Mouse (Mus musculus) myocyte (in vitro differentiated cells): ENCODE data around the gene Exo1.

Source experiments
- CEBPB ChIP-seq: IDR thresholded peaks from 2 replicates; pipeline ENCODE4 v1.6.1; 2011; ENCODE audit warnings: mild to moderate bottlenecking, moderate library complexity; ENCODE audit not compliant: poor library complexity, insufficient read depth, severe bottlenecking
- E2F4 ChIP-seq: IDR thresholded peaks from one replicate; pipeline ENCODE4 v1.6.1; 2011; ENCODE audit warnings: mild to moderate bottlenecking, control low read depth, moderate library complexity; ENCODE audit not compliant: insufficient read depth
- MAX ChIP-seq: IDR thresholded peaks from one replicate; pipeline ENCODE4 v1.6.1; 2011; ENCODE audit warnings: low read depth, mild to moderate bottlenecking, control low read depth
- MYOG ChIP-seq, 3 experiments: IDR thresholded peaks; one replicate each; pipeline ENCODE4 v1.6.1; 2011; ENCODE audit warnings: control low read depth in 2 of 3, low read depth in 2 of 3, mild to moderate bottlenecking in 2 of 3; ENCODE audit not compliant: insufficient read length in 2 of 3, control insufficient read depth in 1 of 3, insufficient read depth in 1 of 3
- POLR2A ChIP-seq: IDR thresholded peaks from one replicate; pipeline ENCODE4 v1.6.1; 2011; ENCODE audit warnings: low read depth, mild to moderate bottlenecking, control low read depth, moderate library complexity; ENCODE audit not compliant: insufficient read length
- SRF ChIP-seq: IDR thresholded peaks from one replicate; pipeline ENCODE4 v1.6.1; 2011; ENCODE audit warnings: low read depth; ENCODE audit not compliant: control insufficient read depth, insufficient read length
- TCF12 ChIP-seq: IDR thresholded peaks from one replicate; pipeline ENCODE4 v1.6.1; 2011; ENCODE audit warnings: mild to moderate bottlenecking, control low read depth; ENCODE audit not compliant: poor library complexity, insufficient read depth, severe bottlenecking
- USF1 ChIP-seq: IDR thresholded peaks from one replicate; pipeline ENCODE4 v1.6.1; 2011; ENCODE audit warnings: low read depth, mild to moderate bottlenecking, control low read depth, moderate library complexity

- TF ChIP-seq SRF (no peak), TCF12 (no peak), USF1 (no peak), POLR2A (no peak), E2F4 (no peak), MYOG (IDR thresholded peaks at IDR 0.05; ENCODE audit: control insufficient read depth in 1 of 3, insufficient read depth in 1 of 3, insufficient read length in 2 of 3, low read depth in 2 of 3) (no peak), CEBPB (no peak), MAX (no peak)
Observed at GRCm38 (mm10) chr1:175961786-175962185, 81.4 kb downstream of the Exo1 start.
